Mouse (Mus musculus): Measurements from ENCODE around the gene Gcgr. TPM values are rescaled to one million over a fixed set of nuclear protein-coding genes. Genes with fewer than 3 reads are reported as not detected.

The Gcgr gene
- polyA plus RNA-seq, 1 experiment from 2014 or later, result 0.50 TPM

GRCm38 (mm10) chr11:120499894-120500293 is 30.6 kb upstream of the Gcgr start:
- DNase-seq (ENCODE audit: low spot score) (no peak), ATAC-seq (replicated peaks; ENCODE audit: low FRiP score, low TSS enrichment, low read depth) (peak; percentile 7; the same call in 1 of the 2 replicates)
- Histone ChIP-seq H3K9me3 (ENCODE audit: control insufficient read depth, low read length) (no peaks in the 10 kb centered on the region), H3K9ac (ENCODE audit: low read length) (no peak overlapping the region), H3K4me1 (replicated peaks; ENCODE audit: control insufficient read depth, insufficient read depth, low read length) (0 out of 2 replicates have a peak, but pooled peaks cover 3% of the 10 kb centered on the region), H3K27ac (ENCODE audit: low read depth) (no peak overlapping the region), H3K4me3 (ENCODE audit: low read depth, low read length) (no peak overlapping the region), H3K4me2 (ENCODE audit: low read length) (no peak overlapping the region), H3K36me3 (ENCODE audit: control insufficient read depth, insufficient read depth, low read length) (peaks cover 27% of the 10 kb centered on the region), H3K27me3 (replicated peaks; ENCODE audit: control insufficient read depth, insufficient read depth, low read length) (no peaks in the 10 kb centered on the region)
- WGBS, result 80% methylated on average over 6 of the region's 6 CpGs

- Histone ChIP-seq H3K4me3 (ENCODE audit: low read depth, low read length) (no peak overlapping the region), H3K27ac (ENCODE audit: low read depth) (no peak overlapping the region), H3K9me3 (ENCODE audit: control insufficient read depth, low read length) (no peaks in the 10 kb centered on the region), H3K36me3 (ENCODE audit: control insufficient read depth, insufficient read depth, low read length) (peaks cover 22% of the 10 kb centered on the region), H3K9ac (ENCODE audit: low read length) (no peak overlapping the region), H3K4me2 (ENCODE audit: low read length) (no peak overlapping the region), H3K27me3 (replicated peaks; ENCODE audit: control insufficient read depth, insufficient read depth, low read length) (no peaks in the 10 kb centered on the region), H3K4me1 (replicated peaks; ENCODE audit: control insufficient read depth, insufficient read depth, low read length) (0 out of 2 replicates have a peak, but pooled peaks cover 3% of the 10 kb centered on the region)
- 17% methylated on average over 3 of the region's 3 CpGs for WGBS
- DNase-seq (ENCODE audit: low spot score), result peak; percentile 74
- ATAC-seq (replicated peaks; ENCODE audit: low FRiP score, low TSS enrichment, low read depth), result peak; percentile 65
Measured at GRCm38 (mm10) chr11:120500357-120500756, 30.1 kb upstream of the Gcgr start.

- no peak overlapping the region for H3K4me3 ChIP-seq (ENCODE audit: low read depth, low read length)
- no peak overlapping the region for H3K4me2 ChIP-seq (ENCODE audit: low read length)
- H3K9ac ChIP-seq (ENCODE audit: low read length), result no peak overlapping the region
- 51% methylated on average over 6 of the region's 6 CpGs for WGBS
- H3K36me3 ChIP-seq (ENCODE audit: control insufficient read depth, insufficient read depth, low read length), result peaks cover 18% of the 10 kb centered on the region
- H3K27ac ChIP-seq (ENCODE audit: low read depth), result no peak overlapping the region
- no peaks in the 10 kb centered on the region for H3K9me3 ChIP-seq (ENCODE audit: control insufficient read depth, low read length)
- DNase-seq (ENCODE audit: low spot score) (no peak), ATAC-seq (replicated peaks; ENCODE audit: low FRiP score, low TSS enrichment, low read depth) (no peak)
- H3K27me3 ChIP-seq (replicated peaks; ENCODE audit: control insufficient read depth, insufficient read depth, low read length), result no peaks in the 10 kb centered on the region
- 0 out of 2 replicates have a peak, but pooled peaks cover 3% of the 10 kb centered on the region for H3K4me1 ChIP-seq (replicated peaks; ENCODE audit: control insufficient read depth, insufficient read depth, low read length)
Measured at GRCm38 (mm10) chr11:120501018-120501417, 29.5 kb upstream of the Gcgr start.

- DNase-seq (ENCODE audit: low spot score), result no peak
- no peak overlapping the region for H3K4me2 ChIP-seq (ENCODE audit: low read length)
- no peak overlapping the region for H3K27ac ChIP-seq (ENCODE audit: low read depth)
- no peak overlapping the region for H3K9ac ChIP-seq (ENCODE audit: low read length)
- no peak overlapping the region for H3K4me3 ChIP-seq (ENCODE audit: low read depth, low read length)
- H3K4me1 ChIP-seq (replicated peaks; ENCODE audit: control insufficient read depth, insufficient read depth, low read length), result 0 out of 2 replicates have a peak, but pooled peaks cover 3% of the 10 kb centered on the region
- peaks cover 16% of the 10 kb centered on the region for H3K36me3 ChIP-seq (ENCODE audit: control insufficient read depth, insufficient read depth, low read length)
- 84% methylated on average over 4 of the region's 4 CpGs for WGBS
- no peaks in the 10 kb centered on the region for H3K27me3 ChIP-seq (replicated peaks; ENCODE audit: control insufficient read depth, insufficient read depth, low read length)
- no peak for ATAC-seq (replicated peaks; ENCODE audit: low FRiP score, low TSS enrichment, low read depth)
- no peaks in the 10 kb centered on the region for H3K9me3 ChIP-seq (ENCODE audit: control insufficient read depth, low read length)
Measured at GRCm38 (mm10) chr11:120501701-120502100, 28.8 kb upstream of the Gcgr start.

- ATAC-seq (replicated peaks; ENCODE audit: low FRiP score, low TSS enrichment, low read depth) (no peak), DNase-seq (ENCODE audit: low spot score) (no peak)
- H3K27me3 ChIP-seq (replicated peaks; ENCODE audit: control insufficient read depth, insufficient read depth, low read length), result no peaks in the 10 kb centered on the region
- 72% methylated on average over 3 of the region's 3 CpGs for WGBS
- no peak overlapping the region for H3K4me3 ChIP-seq (ENCODE audit: low read depth, low read length)
- no peaks in the 10 kb centered on the region for H3K9me3 ChIP-seq (ENCODE audit: control insufficient read depth, low read length)
- H3K4me2 ChIP-seq (ENCODE audit: low read length), result no peak overlapping the region
- peaks cover 4% of the 10 kb centered on the region; the same call in 1 of the 2 replicates for H3K4me1 ChIP-seq (replicated peaks; ENCODE audit: control insufficient read depth, insufficient read depth, low read length)
- no peak overlapping the region for H3K9ac ChIP-seq (ENCODE audit: low read length)
- no peak overlapping the region for H3K27ac ChIP-seq (ENCODE audit: low read depth)
- no peaks in the 10 kb centered on the region for H3K36me3 ChIP-seq (ENCODE audit: control insufficient read depth, insufficient read depth, low read length)
Measured at GRCm38 (mm10) chr11:120505661-120506060, 24.8 kb upstream of the Gcgr start.

- WGBS, result 60% methylated on average over 4 of the region's 4 CpGs
- DNase-seq (ENCODE audit: low spot score) (no peak), ATAC-seq (replicated peaks; ENCODE audit: low FRiP score, low TSS enrichment, low read depth) (no peak)
- H3K4me1 ChIP-seq (replicated peaks; ENCODE audit: control insufficient read depth, insufficient read depth, low read length), result peaks cover 4% of the 10 kb centered on the region; the same call in 1 of the 2 replicates
- H3K27me3 ChIP-seq (replicated peaks; ENCODE audit: control insufficient read depth, insufficient read depth, low read length), result no peaks in the 10 kb centered on the region
- no peak overlapping the region for H3K4me3 ChIP-seq (ENCODE audit: low read depth, low read length)
- H3K4me2 ChIP-seq (ENCODE audit: low read length), result no peak overlapping the region
- no peak overlapping the region for H3K9ac ChIP-seq (ENCODE audit: low read length)
- no peaks in the 10 kb centered on the region for H3K36me3 ChIP-seq (ENCODE audit: control insufficient read depth, insufficient read depth, low read length)
- no peaks in the 10 kb centered on the region for H3K9me3 ChIP-seq (ENCODE audit: control insufficient read depth, low read length)
- no peak overlapping the region for H3K27ac ChIP-seq (ENCODE audit: low read depth)
Measured at GRCm38 (mm10) chr11:120506899-120507298, 23.6 kb upstream of the Gcgr start.

GRCm38 (mm10) chr11:120507611-120508289 is 22.7 kb upstream of the Gcgr start:
- Histone ChIP-seq H3K27ac (ENCODE audit: low read depth) (peak overlapping the region; percentile 33; the same call in 1 of the 2 replicates), H3K4me3 (ENCODE audit: low read depth, low read length) (no peak overlapping the region), H3K27me3 (replicated peaks; ENCODE audit: control insufficient read depth, insufficient read depth, low read length) (no peaks in the 10 kb centered on the region), H3K36me3 (ENCODE audit: control insufficient read depth, insufficient read depth, low read length) (no peaks in the 10 kb centered on the region), H3K9me3 (ENCODE audit: control insufficient read depth, low read length) (no peaks in the 10 kb centered on the region), H3K4me2 (ENCODE audit: low read length) (no peak overlapping the region), H3K4me1 (replicated peaks; ENCODE audit: control insufficient read depth, insufficient read depth, low read length) (peaks cover 4% of the 10 kb centered on the region; the same call in 1 of the 2 replicates), H3K9ac (ENCODE audit: low read length) (no peak overlapping the region)
- ATAC-seq (replicated peaks; ENCODE audit: low FRiP score, low TSS enrichment, low read depth) (peak; percentile 38; the same call in 1 of the 2 replicates), DNase-seq (ENCODE audit: low spot score) (peak; percentile 56)
- WGBS, result 49% methylated on average over 13 of the region's 13 CpGs

- WGBS, result 79% methylated on average over 9 of the region's 9 CpGs
- no peak for DNase-seq (ENCODE audit: low spot score)
- no peak overlapping the region for H3K9ac ChIP-seq (ENCODE audit: low read length)
- no peak overlapping the region for H3K4me2 ChIP-seq (ENCODE audit: low read length)
- H3K27me3 ChIP-seq (replicated peaks; ENCODE audit: control insufficient read depth, insufficient read depth, low read length), result no peaks in the 10 kb centered on the region
- peak overlapping the region; percentile 7; the same call in 1 of the 2 replicates for H3K27ac ChIP-seq (ENCODE audit: low read depth)
- H3K36me3 ChIP-seq (ENCODE audit: control insufficient read depth, insufficient read depth, low read length), result no peaks in the 10 kb centered on the region
- peaks cover 4% of the 10 kb centered on the region; the same call in 1 of the 2 replicates for H3K4me1 ChIP-seq (replicated peaks; ENCODE audit: control insufficient read depth, insufficient read depth, low read length)
- no peaks in the 10 kb centered on the region for H3K9me3 ChIP-seq (ENCODE audit: control insufficient read depth, low read length)
- no peak overlapping the region for H3K4me3 ChIP-seq (ENCODE audit: low read depth, low read length)
- no peak for ATAC-seq (replicated peaks; ENCODE audit: low FRiP score, low TSS enrichment, low read depth)
Measured at GRCm38 (mm10) chr11:120508290-120508870, 22.1 kb upstream of the Gcgr start.

All from intestine, embryonic 14.5 days (tissue).